Mouse (Mus musculus): ENCODE measurements around the gene Myl6b. TPM values are rescaled to one million over a fixed set of nuclear protein-coding genes. Genes with fewer than 3 reads are reported as not detected.

The Myl6b gene
- total and polyA plus RNA-seq, 3 experiments: 0.39 to 3.9 (median 2.5) TPM

DNA sequence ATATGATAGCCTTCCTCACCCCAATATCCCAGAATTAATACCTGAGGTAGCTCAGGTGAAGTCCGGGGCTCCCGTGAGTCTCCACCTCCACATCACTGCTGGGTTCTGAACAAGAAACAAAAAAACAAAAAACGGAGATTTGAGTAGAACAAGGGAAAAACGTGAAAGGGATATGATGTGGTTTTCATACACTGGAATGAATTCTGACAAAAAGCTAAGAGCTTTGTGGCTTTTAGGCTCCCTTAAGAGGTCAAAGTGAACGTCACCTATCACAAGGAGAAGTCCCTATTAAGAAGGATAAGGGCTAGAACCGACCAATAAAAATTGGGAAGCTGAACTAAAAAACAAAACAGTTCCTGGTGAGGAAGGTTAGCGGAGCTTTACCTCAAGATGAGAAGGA lies 48.3 kb upstream of the Myl6b start:
- Histone ChIP-seq H3K4me3 (replicated peaks in 1 of 3; ENCODE audit: low read depth in 2 of 3, low read length in 2 of 3, poor library complexity in 1 of 3) (peak overlapping the region; percentile 70 to 90 (median 71)), H3K27me3 (replicated peaks) (no peaks in the 10 kb centered on the region), H3K4me2 (ENCODE audit: insufficient read depth, low read depth, poor library complexity, severe bottlenecking) (peak overlapping the region; percentile 93), H3K9ac (ENCODE audit: insufficient read depth, low read depth) (peak overlapping the region; percentile 87), H3K36me3 (replicated peaks in 1 of 2; ENCODE audit: control insufficient read depth in 1 of 2, insufficient read depth in 1 of 2, low read length in 1 of 2) (peaks cover 35 to 45% of the 10 kb centered on the region in 2 experiments), H3K9me3 (replicated peaks; ENCODE audit: low read length) (no peaks in the 10 kb centered on the region), H3K27ac (ENCODE audit: insufficient read depth, low read depth) (peak overlapping the region; percentile 85), H3K79me2 (replicated peaks; ENCODE audit: control insufficient read depth, extremely low read depth, insufficient read depth, poor library complexity, severe bottlenecking) (peaks cover 18% of the 10 kb centered on the region), H3K4me1 (ENCODE audit: control insufficient read depth in 1 of 2, insufficient read depth in 2 of 2) (peaks cover 13 to 39% of the 10 kb centered on the region in 2 experiments)
- TF ChIP-seq ETS1 (conservative IDR thresholded peaks at IDR 0.05; ENCODE audit: low read depth, low read length): no peak
- TF ChIP-seq ELF1 (IDR thresholded peaks at IDR 0.05; ENCODE audit: low read depth, low read length): no peak
- no peak for TF ChIP-seq E2F4 (IDR thresholded peaks at IDR 0.05; ENCODE audit: insufficient replicate concordance, low read depth, low read length)
- no peak for TF ChIP-seq GABPA (IDR thresholded peaks at IDR 0.05; ENCODE audit: insufficient replicate concordance, low read depth, low read length)
- TF ChIP-seq EP300 (IDR thresholded peaks at IDR 0.05; ENCODE audit: low read length): no peak
- TF ChIP-seq MEF2A (IDR thresholded peaks at IDR 0.05; ENCODE audit: borderline replicate concordance, low read depth, low read length): no peak
- TF ChIP-seq BHLHE40 (IDR thresholded peaks at IDR 0.05; ENCODE audit: low read depth, low read length): no peak
- TF ChIP-seq IRF4 (IDR thresholded peaks at IDR 0.05; ENCODE audit: low read depth, low read length): no peak
- no peak for TF ChIP-seq CHD2 (IDR thresholded peaks at IDR 0.05; ENCODE audit: low read length)
- no peak for TF ChIP-seq USF1 (IDR thresholded peaks at IDR 0.05; ENCODE audit: low read depth, low read length)
- in situ Hi-C loops (cut with MboI; ENCODE audit: low pct_ligation_motif_present, low pct_unique_long_range_greater_than_20kb, low sequenced_read_pairs): no loop called here
- no peak for DNase-seq (ENCODE audit: extremely low read depth)
- dilution Hi-C loops (cut with MboI; ENCODE audit: extremely low pct_ligation_motif_present, extremely low pct_unique_long_range_greater_than_20kb, low sequenced_read_pairs): no loop called here

GRCm38 (mm10) chr10:128546361-128546760 lies 47.9 kb upstream of the Myl6b start:
- DNase-seq (ENCODE audit: extremely low read depth): peak; percentile 77
- H3K4me3 ChIP-seq (replicated peaks in 1 of 3; ENCODE audit: low read depth in 2 of 3, low read length in 2 of 3, poor library complexity in 1 of 3): peak overlapping the region; percentile 70 to 90 (median 71)
- H3K4me1 ChIP-seq (ENCODE audit: control insufficient read depth in 1 of 2, insufficient read depth in 2 of 2): peaks cover 13 to 39% of the 10 kb centered on the region in 2 experiments
- H3K4me2 ChIP-seq (ENCODE audit: insufficient read depth, low read depth, poor library complexity, severe bottlenecking): peak overlapping the region; percentile 93
- H3K79me2 ChIP-seq (replicated peaks; ENCODE audit: control insufficient read depth, extremely low read depth, insufficient read depth, poor library complexity, severe bottlenecking): peaks cover 18% of the 10 kb centered on the region
- in situ Hi-C loops (cut with MboI; ENCODE audit: low pct_ligation_motif_present, low pct_unique_long_range_greater_than_20kb, low sequenced_read_pairs): no loop called here
- dilution Hi-C loops (cut with MboI; ENCODE audit: extremely low pct_ligation_motif_present, extremely low pct_unique_long_range_greater_than_20kb, low sequenced_read_pairs): no loop called here
- H3K9ac ChIP-seq (ENCODE audit: insufficient read depth, low read depth): peak overlapping the region; percentile 87
- no peaks in the 10 kb centered on the region for H3K9me3 ChIP-seq (replicated peaks; ENCODE audit: low read length)
- no peaks in the 10 kb centered on the region for H3K27me3 ChIP-seq (replicated peaks)
- H3K36me3 ChIP-seq (replicated peaks in 1 of 2; ENCODE audit: control insufficient read depth in 1 of 2, insufficient read depth in 1 of 2, low read length in 1 of 2): peaks cover 35 to 47% of the 10 kb centered on the region in 2 experiments
- H3K27ac ChIP-seq (ENCODE audit: insufficient read depth, low read depth): no peak overlapping the region; the same call in 1 of the 2 replicates
- TF ChIP-seq IRF4 (IDR thresholded peaks at IDR 0.05; ENCODE audit: low read depth, low read length) (peak; percentile 66; the same call in 1 of the 2 replicates), MAZ (IDR thresholded peaks at IDR 0.05; ENCODE audit: low read depth, low read length) (0 out of 2 replicates have a peak, but pooled peaks have one; percentile 58), UBTF (IDR thresholded peaks at IDR 0.05; ENCODE audit: low read depth, low read length) (no peak), KAT2A (IDR thresholded peaks at IDR 0.05; ENCODE audit: insufficient replicate concordance, low read length) (0 out of 2 replicates have a peak, but pooled peaks have one; percentile 39), ZNF384 (IDR thresholded peaks at IDR 0.05; ENCODE audit: low read depth, low read length) (no peak), USF1 (IDR thresholded peaks at IDR 0.05; ENCODE audit: low read depth, low read length) (peak; percentile 70), E2F4 (IDR thresholded peaks at IDR 0.05; ENCODE audit: insufficient replicate concordance, low read depth, low read length) (0 out of 2 replicates have a peak, but pooled peaks have one; percentile 46), TBP (conservative IDR thresholded peaks at IDR 0.05; ENCODE audit: low read depth, low read length) (peak; percentile 74; the same call in 1 of the 2 replicates), USF2 (conservative IDR thresholded peaks at IDR 0.05; ENCODE audit: low read depth, low read length) (peak; percentile 59), MEF2A (IDR thresholded peaks at IDR 0.05; ENCODE audit: borderline replicate concordance, low read depth, low read length) (0 out of 2 replicates have a peak, but pooled peaks have one; percentile 19), MAFK (IDR thresholded peaks at IDR 0.05; ENCODE audit: insufficient replicate concordance, low read length) (0 out of 2 replicates have a peak, but pooled peaks have one; percentile 37), MAX (IDR thresholded peaks at IDR 0.05; ENCODE audit: low read length) (peak; percentile 98), SMC3 (IDR thresholded peaks at IDR 0.05; ENCODE audit: low read depth, low read length) (peak; percentile 54), ETS1 (conservative IDR thresholded peaks at IDR 0.05; ENCODE audit: low read depth, low read length) (0 out of 2 replicates have a peak, but pooled peaks have one; percentile 21), ZMIZ1 (IDR thresholded peaks at IDR 0.05; ENCODE audit: low read depth, low read length) (no peak), JUND (conservative IDR thresholded peaks at IDR 0.05; ENCODE audit: low read depth, low read length) (peak; percentile 20; the same call in 1 of the 2 replicates), RCOR1 (conservative IDR thresholded peaks at IDR 0.05; ENCODE audit: low read depth, low read length) (no peak), BHLHE40 (IDR thresholded peaks at IDR 0.05; ENCODE audit: low read depth, low read length) (peak; percentile 56), CHD1 (IDR thresholded peaks at IDR 0.05; ENCODE audit: low read depth, low read length) (peak; percentile 39; the same call in 1 of the 2 replicates), NELFE (IDR thresholded peaks at IDR 0.05; ENCODE audit: low read depth, low read length) (0 out of 2 replicates have a peak, but pooled peaks have one; percentile 22), NRF1 (IDR thresholded peaks at IDR 0.05; ENCODE audit: low read depth, low read length) (no peak), RAD21 (IDR thresholded peaks at IDR 0.05; ENCODE audit: low read depth, low read length) (peak; percentile 79), PAX5 (IDR thresholded peaks at IDR 0.05; ENCODE audit: low read length) (no peak), TCF12 (IDR thresholded peaks at IDR 0.05; ENCODE audit: low read depth, low read length) (0 out of 2 replicates have a peak, but pooled peaks have one; percentile 38), MXI1 (IDR thresholded peaks at IDR 0.05; ENCODE audit: low read depth, low read length) (peak; percentile 99), HCFC1 (IDR thresholded peaks at IDR 0.05; ENCODE audit: low read depth, low read length) (peak; percentile 54)

Data from CH12.LX (cell line).